Mouse (Mus musculus) left cerebral cortex, postnatal 25 days (tissue): ENCODE measurements around the gene Mylk2. TPM values are rescaled to one million over a fixed set of nuclear protein-coding genes. Genes with fewer than 3 reads are reported as not detected.

Source experiments
- microRNA-seq, 2 experiments: library from miRNA; unstranded; fragments of <30 nt; microRNA quantifications; one replicate each; pipeline ENCODE4 v1.2.0; 2022
- total RNA-seq, 2 experiments: library from RNA; stranded (reverse); gene quantifications; 2 replicates each; pipeline ENCODE4 v1.2.3; 2021

Gene Mylk2
- total RNA-seq, 2 experiments from 2014 or later: not detected

Small RNAs within 50 kb of the gene (microRNA-seq; reads per million reads assigned to microRNA genes)
- gene Mir5622: 0 reads per million in 2 experiments

Other genes with a start within 250 kb of the Mylk2 start
- 10 to 100 TPM; 73.1 to 85.4 TPM for gene H13, start 241.9 kb upstream of the Mylk2 start, total RNA-seq
- gene Mcts2, start 224.3 kb upstream of the Mylk2 start, total RNA-seq: 10 to 100 TPM; 21.3 to 24.5 TPM
- 10 to 100 TPM; 19.9 to 30.4 TPM for gene Id1, start 175.1 kb upstream of the Mylk2 start, total RNA-seq
- 1 to 10 TPM; 1.8 to 2.6 TPM for gene Cox4i2, start 157.2 kb upstream of the Mylk2 start, total RNA-seq
- 100 to 1,000 TPM; 128 to 138 TPM for gene Bcl2l1, start 79.6 kb upstream of the Mylk2 start, total RNA-seq
- 1 to 10 TPM; 1.7 to 2.2 TPM for gene Tpx2, start 63.4 kb upstream of the Mylk2 start, total RNA-seq
- 1 to 10 TPM; 1.0 TPM for gene Foxs1, start 21.9 kb downstream of the Mylk2 start, total RNA-seq
- gene Dusp15, start 40.3 kb downstream of the Mylk2 start, total RNA-seq: 10 to 100 TPM; 17.8 to 23.4 TPM
- gene Ttll9, start 51.1 kb downstream of the Mylk2 start, total RNA-seq: 1 to 10 TPM; 1.7 to 2.6 TPM
- 10 to 100 TPM; 50.7 to 51.4 TPM for gene Pdrg1, start 104.1 kb downstream of the Mylk2 start, total RNA-seq
- 1 to 10 TPM; 4.3 to 5.7 TPM for gene Xkr7, start 120.5 kb downstream of the Mylk2 start, total RNA-seq
- 1 to 10 TPM; 4.9 to 5.5 TPM for gene Ccm2l, start 154.6 kb downstream of the Mylk2 start, total RNA-seq
- 1 to 10 TPM; 2.1 to 2.5 TPM for gene Hck, start 197.1 kb downstream of the Mylk2 start, total RNA-seq
- gene Tm9sf4, start 250.0 kb downstream of the Mylk2 start, total RNA-seq: 100 to 1,000 TPM; 116 TPM